ENCODE assay signal across 24 mouse cellular contexts in genomic region chr12:33128121-33128520, GRCm38 (mm10). TPM values are rescaled to one million over a fixed set of nuclear protein-coding genes. Genes with fewer than 3 reads are reported as not detected.
"Had no signal": no experiment of that assay in that cellular context is flagged by ENCODE, and none has a peak within 500 bp of the region (broad histone marks: within the 10 kb centered on the region; RNA-seq: fewer than 3 reads in every experiment).

No protein-coding gene starts in this region.

- H3K27me3 ChIP-seq: limb, embryonic 13.5 days; stomach, embryonic 15.5 days had no signal

- ATAC-seq: liver, embryonic 12.5 days had no signal

- H3K4me3 ChIP-seq: layer of hippocampus, adult 2 months; limb, embryonic 10.5 days; limb, embryonic 13.5 days; liver, embryonic 12.5 days; liver, embryonic 15.5 days; neural tube, embryonic 13.5 days; stomach, embryonic 15.5 days had no signal

- DNase-seq: kidney, adult 2 months; kidney, postnatal 25 days; layer of hippocampus, adult 9-11 months; liver; lung, adult 2 months; lung, postnatal 14 days; lung, postnatal 4 days; midbrain, embryonic 14.5 days; retina, postnatal 1 day; thymus, adult 18-20 months; thymus, postnatal 36 days had no signal

- H3K27ac ChIP-seq: kidney, postnatal 0 days; limb, embryonic 10.5 days; limb, embryonic 13.5 days; liver, embryonic 12.5 days; liver, embryonic 15.5 days; stomach, embryonic 15.5 days had no signal

- H3K9me3 ChIP-seq: limb, embryonic 10.5 days; limb, embryonic 13.5 days; liver, embryonic 12.5 days; liver, embryonic 15.5 days; neural tube, embryonic 13.5 days; stomach, embryonic 15.5 days had no signal

- H3K9ac ChIP-seq: limb, embryonic 13.5 days; liver, embryonic 12.5 days; liver, embryonic 15.5 days; neural tube, embryonic 13.5 days; stomach, embryonic 15.5 days had no signal

- H3K4me1 ChIP-seq: stomach, embryonic 15.5 days had no signal

- H3K4me2 ChIP-seq: limb, embryonic 13.5 days; liver, embryonic 12.5 days; liver, embryonic 15.5 days; midbrain, embryonic 11.5 days; neural tube, embryonic 13.5 days; stomach, embryonic 15.5 days had no signal

- H3K36me3 ChIP-seq: limb, embryonic 10.5 days; limb, embryonic 13.5 days; liver, embryonic 12.5 days; liver, embryonic 15.5 days; neural tube, embryonic 13.5 days; stomach, embryonic 15.5 days had no signal

RNA-seq across cellular contexts. Expression of gene Cdhr3, which starts 35.4 kb away (rescaled TPM):
- polyA plus RNA-seq: kidney, adult 2 months; kidney, embryonic 14.5 days; kidney, postnatal 0 days; large intestine, adult 2 months; limb, embryonic 10.5 days; liver, embryonic 12.5 days; midbrain, embryonic 11.5 days; small intestine, adult 2 months; urinary bladder, adult 2 months had no signal
